Mouse (Mus musculus): ENCODE data around the gene Dvl3.
A peak's percentile ranks its signal among the peaks of the same experiment; 100 is the strongest.
"Not testable (repeated sequence)": the region's sequence is repeated elsewhere in the genome, so short reads cannot be mapped to it uniquely, and the experiment has no call there.

Dvl3 gene

GRCm38 (mm10) chr16:20516726-20517201 is at the start of gene Dvl3:
Dvl3 (plus strand) TSS chr16:20516982.
- peak; percentile 89 for DNase-seq

- DNase-seq = no peak
Observed at GRCm38 (mm10) chr16:20470981-20471380, 45.8 kb upstream of the Dvl3 start.

- no peak for DNase-seq
Observed at GRCm38 (mm10) chr16:20471686-20472085, 45.1 kb upstream of the Dvl3 start.

- DNase-seq = no peak
Observed at GRCm38 (mm10) chr16:20473748-20474147, 43.0 kb upstream of the Dvl3 start.

GRCm38 (mm10) chr16:20474211-20474610 is 42.6 kb upstream of the Dvl3 start:
- no peak for DNase-seq

GRCm38 (mm10) chr16:20474786-20475185 is 42.0 kb upstream of the Dvl3 start:
- no peak for DNase-seq

GRCm38 (mm10) chr16:20475335-20475734 is 41.4 kb upstream of the Dvl3 start:
- DNase-seq = no peak

GRCm38 (mm10) chr16:20476857-20477256 is 39.9 kb upstream of the Dvl3 start:
- no peak for DNase-seq

- no peak for DNase-seq
Observed at GRCm38 (mm10) chr16:20477270-20477669, 39.5 kb upstream of the Dvl3 start.

GRCm38 (mm10) chr16:20478504-20478903 is 38.3 kb upstream of the Dvl3 start:
- DNase-seq = no peak

- DNase-seq = not testable (repeated sequence)
Observed at GRCm38 (mm10) chr16:20479026-20479760, 37.6 kb upstream of the Dvl3 start.

- DNase-seq = no peak
Observed at GRCm38 (mm10) chr16:20480115-20480514, 36.7 kb upstream of the Dvl3 start.

- DNase-seq = no peak
Observed at GRCm38 (mm10) chr16:20481746-20482145, 35.0 kb upstream of the Dvl3 start.

GRCm38 (mm10) chr16:20483716-20484115 is 33.1 kb upstream of the Dvl3 start:
- DNase-seq = not testable (repeated sequence)

- no peak for DNase-seq
Observed at GRCm38 (mm10) chr16:20485061-20485460, 31.7 kb upstream of the Dvl3 start.

GRCm38 (mm10) chr16:20486048-20486447 is 30.7 kb upstream of the Dvl3 start:
- DNase-seq = no peak

- no peak for DNase-seq
Observed at GRCm38 (mm10) chr16:20488151-20488550, 28.6 kb upstream of the Dvl3 start.

- DNase-seq = not testable (repeated sequence)
Observed at GRCm38 (mm10) chr16:20488751-20489150, 28.0 kb upstream of the Dvl3 start.

- no peak for DNase-seq
Observed at GRCm38 (mm10) chr16:20489233-20489632, 27.5 kb upstream of the Dvl3 start.

GRCm38 (mm10) chr16:20490581-20490980 is 26.2 kb upstream of the Dvl3 start:
- no peak for DNase-seq

- no peak for DNase-seq
Observed at GRCm38 (mm10) chr16:20491301-20491700, 25.5 kb upstream of the Dvl3 start.

- no peak for DNase-seq
Observed at GRCm38 (mm10) chr16:20493452-20493851, 23.3 kb upstream of the Dvl3 start.

GRCm38 (mm10) chr16:20496671-20497600 is 19.8 kb upstream of the Dvl3 start:
- DNase-seq = peak; percentile 64

Data from layer of hippocampus, adult 9-11 months (tissue).